Mouse (Mus musculus) layer of hippocampus, adult 2 months (tissue): ENCODE data around the gene Pakap. TPM values are rescaled to one million over a fixed set of nuclear protein-coding genes. Genes with fewer than 3 reads are reported as not detected.

Source experiments
- DNase-seq, 2 experiments: peaks; one replicate each; pipeline ENCODE4 v3.0.0; 2022; ENCODE audit warnings: low spot score in 2 of 2
- H3K27ac ChIP-seq: fragments of 200-600 bp; 2 replicates; pipeline ENCODE4 v1.8.1; 2022
- H3K4me3 ChIP-seq: fragments of 200-600 bp; 2 replicates; pipeline ENCODE4 v1.8.1; 2022; ENCODE audit warnings: mild to moderate bottlenecking
- CTCF ChIP-seq: fragments of 200-600 bp; conservative IDR thresholded peaks from 2 replicates; pipeline ENCODE4 v1.8.1; 2022; ENCODE audit warnings: antibody characterized with exemption, mild to moderate bottlenecking, moderate library complexity
- long read RNA-seq, 2 experiments: library from polyadenylated mRNA; stranded (forward); transcript quantifications; one replicate each; pipeline ENCODE4 v2.0.0; 2021; ENCODE audit warnings: borderline mapping rate in 2 of 2
- total RNA-seq, 2 experiments: library from RNA; stranded (reverse); gene quantifications; 2 replicates each; pipeline ENCODE4 v1.2.3; 2021

Gene Pakap
- 10 to 100 TPM; 18.6 to 25.8 TPM for total RNA-seq
- long read RNA-seq, experiment 1, full-length matches to known transcripts: 1 of 8 reads
- long read RNA-seq, experiment 1, partial matches to known transcripts: 1 of 8 reads
- long read RNA-seq, experiment 1, other reads (novel, unspliced or antisense): 6 of 8 reads
- long read RNA-seq, experiment 2, partial matches to known transcripts: 0 of 3 reads
- long read RNA-seq, experiment 2, other reads (novel, unspliced or antisense): 3 of 3 reads

DNA sequence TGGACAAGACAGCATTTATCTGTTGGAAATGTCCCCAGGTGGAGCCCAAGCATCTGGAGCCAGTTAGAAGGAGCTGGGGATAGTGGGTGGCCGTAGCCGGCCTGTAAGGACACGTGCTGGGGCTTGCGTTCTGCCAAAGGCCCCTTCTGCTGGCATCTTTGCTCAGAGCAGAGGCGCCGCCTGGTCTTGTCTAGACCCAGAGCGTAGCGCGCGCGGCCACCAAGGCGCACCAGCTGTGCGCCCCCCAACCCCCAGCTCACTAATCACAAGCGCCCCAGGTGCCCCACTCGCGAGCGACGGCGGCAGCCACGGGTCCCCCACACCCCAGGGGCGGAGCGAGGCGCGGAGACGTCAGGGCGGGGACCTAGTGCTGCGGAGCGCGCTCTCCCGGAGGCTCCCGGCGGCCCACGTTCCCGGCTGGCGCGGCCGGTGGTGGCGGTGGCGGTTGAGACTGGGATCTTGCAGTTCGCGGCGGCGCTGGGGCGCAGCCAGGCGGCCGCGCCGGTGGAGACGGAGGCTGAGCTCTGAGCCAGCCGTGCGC lies at the start of gene Pakap:
TSS of gene Pakap (plus strand) at position 514 of the 541 bp plus-strand sequence.
- peak within 1 kb of the TSS; percentile 47 for H3K27ac ChIP-seq
- TF ChIP-seq CTCF: peak; percentile 36

GRCm38 (mm10) chr4:57523456-57523855 lies 44.5 kb upstream of the Pakap start:
- TF ChIP-seq CTCF: no peak
- no peak overlapping the region for H3K4me3 ChIP-seq
- no peak for DNase-seq
- H3K27ac ChIP-seq: no peak overlapping the region

More for the DNA sequence above, at the start of gene Pakap:
- DNase-seq: peak; percentile 59 to 72
- peak within 1 kb of the TSS; percentile 62 for H3K4me3 ChIP-seq

GRCm38 (mm10) chr4:57524461-57524860 lies 43.5 kb upstream of the Pakap start:
- no peak for DNase-seq
- no peak for TF ChIP-seq CTCF
- H3K27ac ChIP-seq: no peak overlapping the region
- H3K4me3 ChIP-seq: no peak overlapping the region

DNA sequence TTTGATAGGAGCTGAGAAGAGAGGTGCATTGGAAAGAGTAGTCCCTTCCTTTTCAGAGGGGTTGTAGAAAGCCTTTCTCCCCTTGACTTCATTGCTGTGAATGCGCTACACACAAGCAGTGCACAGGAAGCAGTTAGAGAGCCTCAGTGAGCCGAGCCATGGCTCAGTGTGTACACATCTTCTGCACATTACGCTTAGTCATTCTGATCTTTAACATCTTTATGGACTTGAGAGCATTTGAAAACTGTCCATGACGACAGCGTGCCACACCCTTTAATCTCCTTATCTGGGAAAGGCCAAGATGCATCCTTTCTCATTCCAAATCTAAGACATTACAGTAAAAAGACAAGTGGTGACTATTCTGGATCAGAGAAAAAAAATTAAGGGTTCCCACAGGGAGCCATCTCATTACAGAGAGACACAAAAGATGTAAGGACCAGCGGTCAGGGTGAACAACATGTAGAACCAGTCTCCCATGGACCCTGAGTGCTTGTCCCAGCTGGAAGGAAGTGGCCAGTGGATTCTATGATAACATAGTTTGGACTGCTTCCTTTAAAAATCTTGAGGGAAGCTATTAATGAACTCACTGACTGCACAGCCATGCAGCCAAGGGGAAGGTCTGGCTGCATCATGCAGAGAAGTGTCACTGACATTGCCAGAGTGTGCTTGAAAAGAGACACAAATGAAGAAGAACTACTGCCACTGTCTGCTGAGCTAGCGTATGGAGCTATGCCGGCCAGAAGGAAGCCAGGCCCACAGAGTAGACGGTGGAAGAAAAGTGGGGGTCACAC lies 42.6 kb upstream of the Pakap start:
- DNase-seq: no peak
- TF ChIP-seq CTCF: no peak

DNA sequence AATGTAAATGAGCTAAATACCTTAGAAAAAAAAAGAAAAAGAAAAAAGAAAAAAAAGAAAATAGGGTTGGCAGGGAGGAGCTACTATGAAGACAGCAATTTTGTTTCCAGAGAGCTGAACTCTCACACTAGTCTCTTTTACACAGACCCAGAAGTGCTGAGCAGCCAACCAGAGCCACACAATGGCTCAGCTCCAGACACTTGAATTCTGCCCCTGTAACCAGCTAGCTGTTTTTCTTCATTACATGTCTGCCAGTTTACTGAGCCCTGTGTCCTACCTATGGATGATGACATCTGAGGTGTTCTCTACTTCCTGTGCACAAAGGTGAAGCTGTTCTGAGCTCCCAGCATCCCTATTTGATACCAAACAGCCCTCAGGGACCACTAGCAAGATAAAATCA lies 39.7 kb upstream of the Pakap start:
- TF ChIP-seq CTCF: no peak
- no peak for DNase-seq
- no peak overlapping the region for H3K4me3 ChIP-seq
- H3K27ac ChIP-seq: no peak overlapping the region

More for the DNA sequence above, 42.6 kb upstream of the Pakap start:
- no peak overlapping the region for H3K27ac ChIP-seq
- H3K4me3 ChIP-seq: no peak overlapping the region

DNA sequence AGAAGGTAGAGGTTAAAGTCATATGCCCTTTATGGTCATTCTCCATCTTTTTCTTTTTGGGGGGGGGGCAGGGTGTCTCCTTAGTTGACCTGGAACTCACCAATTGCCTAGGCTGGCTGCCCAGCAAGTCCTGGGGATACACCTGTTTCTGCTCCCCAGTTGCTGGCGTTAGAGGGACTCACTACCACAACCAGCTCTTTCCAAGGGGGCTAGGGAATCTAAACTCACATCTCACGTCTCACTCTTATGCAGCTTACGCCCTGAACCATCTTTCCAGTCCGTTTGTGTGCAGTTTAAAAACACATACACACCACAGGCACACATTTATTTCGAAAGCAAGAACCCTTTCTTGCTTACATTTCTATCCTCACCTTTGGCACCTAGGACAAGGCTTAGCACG lies 34.3 kb upstream of the Pakap start:
- DNase-seq: no peak
- H3K4me3 ChIP-seq: no peak overlapping the region
- no peak for TF ChIP-seq CTCF
- H3K27ac ChIP-seq: no peak overlapping the region

GRCm38 (mm10) chr4:57534232-57534631 lies 33.7 kb upstream of the Pakap start:
- Histone ChIP-seq H3K4me3 (no peak overlapping the region), H3K27ac (no peak overlapping the region)
- no peak for TF ChIP-seq CTCF
- no peak for DNase-seq

DNA sequence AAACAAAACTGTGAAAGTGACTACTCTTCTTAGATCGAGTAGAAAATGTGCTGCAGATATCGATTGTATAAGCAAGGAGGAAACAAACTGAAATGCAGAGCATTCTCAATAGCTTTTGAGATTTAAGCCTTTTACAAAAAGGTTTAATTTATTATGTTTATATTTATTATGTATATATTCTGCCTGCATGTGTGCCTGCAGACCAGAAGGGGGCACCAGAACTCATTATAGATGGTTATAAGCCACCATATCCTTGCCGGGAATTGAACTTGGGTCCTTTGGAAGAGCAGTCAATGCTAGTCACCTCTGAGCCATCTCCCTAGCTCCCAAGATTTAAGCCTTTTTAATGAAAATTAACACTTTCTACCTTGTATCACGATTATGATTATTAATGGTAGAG lies 32.9 kb upstream of the Pakap start:
- DNase-seq: no peak
- peak; percentile 70 for TF ChIP-seq CTCF
- Histone ChIP-seq H3K4me3 (no peak overlapping the region), H3K27ac (no peak overlapping the region)

GRCm38 (mm10) chr4:57538029-57538688 lies 29.8 kb upstream of the Pakap start:
- Histone ChIP-seq H3K4me3 (no peak overlapping the region), H3K27ac (no peak overlapping the region)
- DNase-seq: no peak
- no peak for TF ChIP-seq CTCF

- no peak for TF ChIP-seq CTCF
- Histone ChIP-seq H3K27ac (no peak overlapping the region), H3K4me3 (no peak overlapping the region)
- DNase-seq: no peak
These were observed 24.2 kb upstream of the Pakap start for GRCm38 (mm10) chr4:57543692-57544256.

DNA sequence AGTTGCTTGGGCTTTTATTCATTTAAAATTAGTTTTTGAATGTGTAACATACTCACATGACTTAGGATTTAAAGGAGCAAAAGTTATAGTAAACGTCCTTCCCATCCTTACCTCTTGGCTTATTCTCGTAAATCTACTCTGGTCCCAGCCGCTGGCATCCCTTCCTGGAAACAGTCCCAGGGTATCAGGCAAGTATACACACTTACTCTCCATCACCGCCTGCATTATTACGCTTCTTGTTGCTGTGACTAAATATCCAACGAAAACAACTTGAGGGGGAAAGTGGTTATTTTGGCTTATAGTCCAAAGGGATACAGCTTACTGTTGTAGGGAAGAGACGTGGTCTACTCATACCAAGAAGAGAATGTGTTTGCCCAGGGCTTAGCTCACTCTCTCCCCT lies 20.2 kb upstream of the Pakap start:
- DNase-seq: no peak
- Histone ChIP-seq H3K27ac (no peak overlapping the region), H3K4me3 (no peak overlapping the region)
- TF ChIP-seq CTCF: no peak

DNA sequence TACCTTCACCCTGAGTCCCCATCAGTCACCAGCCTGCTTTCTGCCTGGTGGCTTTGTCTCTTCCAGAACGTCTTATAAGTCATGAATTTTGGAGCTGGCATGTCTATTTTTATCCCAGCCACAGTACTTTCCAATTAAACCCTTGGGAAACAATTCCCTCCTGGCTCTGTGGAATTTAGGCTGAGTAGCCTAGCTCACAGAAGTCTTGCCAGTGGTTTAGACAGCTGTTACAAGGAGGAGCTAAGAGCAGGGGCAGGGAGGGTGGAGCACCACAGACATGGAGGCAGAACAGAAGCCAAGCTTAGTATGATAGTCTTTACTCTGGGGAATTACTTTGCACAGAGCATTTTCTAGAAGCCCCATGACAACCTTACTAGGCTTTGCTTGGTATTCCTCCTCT lies 17.8 kb upstream of the Pakap start:
- Histone ChIP-seq H3K27ac (no peak overlapping the region), H3K4me3 (no peak overlapping the region)
- DNase-seq: no peak
- no peak for TF ChIP-seq CTCF

GRCm38 (mm10) chr4:57557102-57557501 lies 10.9 kb upstream of the Pakap start:
- Histone ChIP-seq H3K4me3 (no peak overlapping the region), H3K27ac (no peak overlapping the region)
- no peak for DNase-seq
- no peak for TF ChIP-seq CTCF
